Mouse (Mus musculus) bone marrow, adult 2 months (tissue): ENCODE measurements around the gene Gm973.

Experiments used
- CTCF ChIP-seq: fragments of 200-500 bp; IDR thresholded peaks from 2 replicates; pipeline ENCODE4 v1.5.1; 2011; ENCODE audit warnings: low read length, control low read depth; ENCODE audit not compliant: control insufficient read depth, insufficient read depth
- POLR2A ChIP-seq: fragments of 200-500 bp; IDR thresholded peaks from 2 replicates; pipeline ENCODE4 v1.6.1; 2011; ENCODE audit warnings: low read depth, mild to moderate bottlenecking, control low read depth, low read length, borderline replicate concordance; ENCODE audit not compliant: control insufficient read depth

DNA sequence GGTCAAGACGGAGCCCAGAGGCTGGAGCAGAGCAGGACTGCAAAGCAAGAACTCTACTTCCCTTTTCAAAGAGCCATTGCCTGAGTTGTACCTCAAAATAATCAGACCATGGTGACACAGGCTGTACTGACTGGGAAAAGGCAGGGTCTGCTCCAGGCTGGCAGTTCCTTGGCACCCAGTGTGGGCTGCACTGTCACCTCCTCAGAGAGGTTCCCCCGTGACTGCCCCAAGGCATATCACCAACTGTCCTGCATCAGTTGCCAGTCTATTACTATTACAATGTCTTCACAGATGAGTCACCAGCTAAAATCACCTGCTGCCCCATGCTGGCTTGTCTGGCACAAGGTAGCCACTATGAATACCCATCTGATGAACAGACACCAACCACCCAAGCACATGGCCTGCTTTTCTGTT, 77.6 kb downstream of the Gm973 start:
- no peak for TF ChIP-seq CTCF
- no peak for TF ChIP-seq POLR2A
